In the genomic region with DNA sequence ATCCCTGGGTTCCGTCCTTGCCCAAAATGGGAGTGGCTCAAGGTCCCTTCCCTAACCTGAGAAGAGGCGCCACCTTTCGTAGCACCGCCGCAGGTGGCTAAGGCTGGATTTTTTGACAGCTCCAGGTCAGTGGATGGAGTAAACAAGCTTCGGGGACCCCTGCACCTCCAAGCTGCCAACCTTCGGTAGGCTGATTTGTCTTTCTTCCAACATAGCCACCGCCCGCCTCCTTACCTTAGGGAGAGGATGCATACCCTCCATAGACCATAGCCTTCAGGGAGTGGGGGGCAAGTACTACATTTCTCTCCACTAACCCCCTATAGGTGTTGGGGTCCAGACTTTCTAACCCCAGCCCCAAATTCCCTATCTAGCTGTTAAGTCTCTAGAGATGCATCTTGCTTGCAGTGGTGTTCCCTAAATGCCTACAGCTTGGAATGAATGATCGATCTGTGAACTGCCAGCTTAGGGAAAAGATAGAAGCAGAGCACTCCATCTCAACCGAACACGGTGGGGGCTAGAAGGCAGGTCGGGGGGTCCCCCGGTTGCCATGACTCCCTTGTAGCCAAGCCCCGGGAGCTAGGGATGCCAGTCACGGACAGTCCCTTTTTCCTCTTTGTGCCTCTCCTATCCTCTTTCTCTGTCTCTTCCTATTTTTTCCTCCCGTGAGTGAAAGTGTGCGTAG, we compare ENCODE assay signal across 8 mouse cellular contexts. TPM values are rescaled to one million over a fixed set of nuclear protein-coding genes. Genes with fewer than 3 reads are reported as not detected.
DNase-seq lines count a peak whose midpoint lies in the region; ATAC-seq lines count a peak whose summit lies in the region.

No protein-coding gene starts in this region.

- intact Hi-C loops in heart, postnatal 10 days (cut with DNase I), result no loop called here
- intact Hi-C loops in gastrocnemius, postnatal 14 days (cut with DNase I; ENCODE audit: low total_unique reads), result no loop called here

- ATAC-seq in granulocyte monocyte progenitor cell, adult 5-6 weeks (replicated peaks; ENCODE audit: poor library complexity, severe bottlenecking), result peak; percentile 17; the same call in 1 of the 2 replicates
- peak; percentile 66 for ATAC-seq in midbrain, embryonic 11.5 days (ENCODE audit: low FRiP score)

- H3K4me1 ChIP-seq in heart, embryonic 10.5 days, result peaks cover 18% of the 10 kb centered on the region; the same call in 1 of the 2 replicates
- H3K4me1 ChIP-seq in midbrain, embryonic 11.5 days (ENCODE audit: control insufficient read depth, insufficient read depth, low read length), result peaks cover 10% of the 10 kb centered on the region

- H3K27me3 ChIP-seq in heart, embryonic 10.5 days (ENCODE audit: insufficient read depth, poor library complexity, severe bottlenecking), result peaks cover 67% of the 10 kb centered on the region
- H3K27me3 ChIP-seq in midbrain, embryonic 11.5 days (ENCODE audit: control insufficient read depth, insufficient read depth, low read length), result peaks cover 21% of the 10 kb centered on the region

- H3K27ac ChIP-seq in heart, embryonic 10.5 days, result no peak overlapping the region
- H3K27ac ChIP-seq in midbrain, embryonic 11.5 days (ENCODE audit: low read depth, low read length), result peak overlapping the region; percentile 14; the same call in 1 of the 2 replicates

- peak overlapping the region; percentile 55 for H3K9ac ChIP-seq in midbrain, embryonic 11.5 days (ENCODE audit: low read length)

- no peak for DNase-seq in heart, embryonic 10.5 days (ENCODE audit: low spot score)
- DNase-seq in heart, postnatal 10 days, result no peak
- peak; percentile 5 for DNase-seq in thymus, postnatal 14 days
- DNase-seq in thymus, postnatal 10 days (ENCODE audit: low spot score in 2 of 2), result no peak
- peak; percentile 89 for DNase-seq in midbrain, embryonic 11.5 days (ENCODE audit: low spot score, missing footprints)
- DNase-seq in adrenal gland, postnatal 4 days (ENCODE audit: low spot score in 2 of 2), result no peak
- no peak for DNase-seq in gastrocnemius, postnatal 14 days

- peak overlapping the region; percentile 86 for H3K4me2 ChIP-seq in midbrain, embryonic 11.5 days

- H3K36me3 ChIP-seq in heart, embryonic 10.5 days, result no peaks in the 10 kb centered on the region
- H3K36me3 ChIP-seq in midbrain, embryonic 11.5 days (ENCODE audit: control insufficient read depth, insufficient read depth, low read length), result no peaks in the 10 kb centered on the region

- 9% methylated on average over 18 of the region's 18 CpGs for WGBS in heart, embryonic 10.5 days
- 5% methylated on average over 18 of the region's 18 CpGs for WGBS in midbrain, embryonic 11.5 days

- H3K9me3 ChIP-seq in heart, embryonic 10.5 days, result no peaks in the 10 kb centered on the region
- no peaks in the 10 kb centered on the region for H3K9me3 ChIP-seq in midbrain, embryonic 11.5 days (ENCODE audit: control insufficient read depth, low read length)

- H3K4me3 ChIP-seq in heart, embryonic 10.5 days, result peak overlapping the region; percentile 56
- peak overlapping the region; percentile 48 for H3K4me3 ChIP-seq in midbrain, embryonic 11.5 days (ENCODE audit: low read depth, low read length)

RNA-seq across cellular contexts. Expression of gene Chl1, which starts 1.0 kb away (rescaled TPM):
- 0.04 and 0.15 TPM in 2 replicates for polyA plus RNA-seq in heart, embryonic 10.5 days (2016; fragmentation: Nextera tagmentation; extraction: Ambion mirVana)
- under 1 TPM; 0.47 to 0.89 TPM for total RNA-seq in heart, postnatal 10 days (2021)
- not detected in 2 replicates for total RNA-seq in granulocyte monocyte progenitor cell, adult 5-6 weeks (2014; fragmentation: Nextera tagmentation)
- total RNA-seq in granulocyte monocyte progenitor cell, adult 5-6 weeks (2017), result not detected in 2 replicates
- polyA plus RNA-seq in midbrain, embryonic 11.5 days (2014; fragmentation: Nextera tagmentation; extraction: Ambion mirVana), result 7.1 and 8.3 TPM in 2 replicates
- total RNA-seq in adrenal gland, postnatal 4 days (2021), result 1 to 10 TPM; 9.0 to 9.4 TPM
- 1 to 10 TPM; 1.1 to 1.3 TPM for total RNA-seq in gastrocnemius, postnatal 14 days (2021)

Comparison
In these comparisons a context has a peak if more than half of its experiments do, and no peak if none do; other contexts are left out.
1. DNase-seq: peak in thymus, postnatal 14 days (single experiment) and midbrain, embryonic 11.5 days (single experiment); none in heart, embryonic 10.5 days (single experiment), heart, postnatal 10 days (0 of 2), thymus, postnatal 10 days (0 of 2), adrenal gland, postnatal 4 days (0 of 2) and gastrocnemius, postnatal 14 days (single experiment).
2. RNA of gene Chl1, which starts 1.0 kb away (total RNA-seq): 9.0 to 9.4 TPM in adrenal gland, postnatal 4 days; 1.1 to 1.3 TPM in gastrocnemius, postnatal 14 days, 0.47 to 0.89 TPM in heart, postnatal 10 days and not detected in granulocyte monocyte progenitor cell, adult 5-6 weeks; every median in the first group is over 4 times any median in the second.